Mouse (Mus musculus) hindbrain, embryonic 16.5 days (tissue): ENCODE data around the gene Lrrc4. TPM values are rescaled to one million over a fixed set of nuclear protein-coding genes. Genes with fewer than 3 reads are reported as not detected.

Experiments
- ATAC-seq: fragments of 200-750 bp; cut with Nextera tagmentation; 2 replicates; pipeline ENCODE4 v1.8.0; 2017; ENCODE audit warnings: moderate TSS enrichment, moderate library complexity
- H3K27ac ChIP-seq: fragments of 300-500 bp; sonication (generic); 2 replicates; pipeline ENCODE4 v1.5.1; 2014; ENCODE audit warnings: low read depth, mild to moderate bottlenecking, control low read depth, low read length, moderate library complexity
- H3K27me3 ChIP-seq: fragments of 300-500 bp; sonication (generic); replicated peaks from 2 replicates; pipeline ENCODE4 v1.6.1; 2014; ENCODE audit warnings: low read length; ENCODE audit not compliant: control insufficient read depth, insufficient read depth
- H3K36me3 ChIP-seq: fragments of 300-500 bp; sonication (generic); 2 replicates; pipeline ENCODE4 v1.6.1; 2014; ENCODE audit warnings: mild to moderate bottlenecking, low read length, moderate library complexity, mixed read lengths; ENCODE audit not compliant: control insufficient read depth, insufficient read depth
- H3K4me1 ChIP-seq: fragments of 300-500 bp; sonication (generic); 2 replicates; pipeline ENCODE4 v1.6.1; 2014; ENCODE audit warnings: low read depth, low read length; ENCODE audit not compliant: control insufficient read depth, insufficient read depth
- H3K4me2 ChIP-seq: fragments of 300-500 bp; sonication (generic); 2 replicates; pipeline ENCODE4 v1.6.1; 2014; ENCODE audit warnings: mild to moderate bottlenecking, low read length, control low read depth, moderate library complexity
- H3K4me3 ChIP-seq: fragments of 300-500 bp; sonication (generic); 2 replicates; pipeline ENCODE4 v1.5.1; 2014; ENCODE audit warnings: mild to moderate bottlenecking, low read length, control low read depth, moderate library complexity
- H3K9ac ChIP-seq: fragments of 300-500 bp; sonication (generic); 2 replicates; pipeline ENCODE4 v1.6.1; 2014; ENCODE audit warnings: low read depth, mild to moderate bottlenecking, control low read depth, low read length, moderate library complexity
- H3K9me3 ChIP-seq: fragments of 300-500 bp; sonication (generic); 2 replicates; pipeline ENCODE4 v1.6.1; 2014; ENCODE audit warnings: mild to moderate bottlenecking, low read length, moderate library complexity; ENCODE audit not compliant: control insufficient read depth
- WGBS: fragments of 180-500 bp; shearing (Covaris S2); extraction: QIAGEN DNeasy Blood & Tissue Kit; methylation state at CpG from one replicate; pipeline ENCODE4 v1.1.7; 2014; 5-methylcytosine and 5-hydroxymethylcytosine counted together
- polyA plus RNA-seq: library from polyadenylated mRNA; unstranded; fragments of >200 nt; fragmentation: Nextera tagmentation; extraction: Ambion mirVana; gene quantifications from 2 replicates; pipeline ENCODE4 v1.2.1, GENCODE M21; 2015

Gene Lrrc4
- polyA plus RNA-seq, 1 experiment from 2014 or later: 7.2 TPM

- no peak overlapping the region for H3K9ac ChIP-seq
- H3K4me2 ChIP-seq: no peak overlapping the region
- H3K36me3 ChIP-seq: no peaks in the 10 kb centered on the region
- H3K27ac ChIP-seq: no peak overlapping the region
- WGBS: 79% methylated on average over 3 of the region's 3 CpGs
- no peaks in the 10 kb centered on the region for H3K27me3 ChIP-seq
- no peak for ATAC-seq
- no peaks in the 10 kb centered on the region for H3K9me3 ChIP-seq
- peaks cover 46% of the 10 kb centered on the region for H3K4me1 ChIP-seq
- H3K4me3 ChIP-seq: no peak overlapping the region
Observed at GRCm38 (mm10) chr6:28822296-28822695, 9.3 kb downstream of the Lrrc4 start.

GRCm38 (mm10) chr6:28819509-28820358 is 11.8 kb downstream of the Lrrc4 start:
- no peak overlapping the region for H3K9ac ChIP-seq
- no peaks in the 10 kb centered on the region for H3K27me3 ChIP-seq
- H3K36me3 ChIP-seq: no peaks in the 10 kb centered on the region
- H3K4me2 ChIP-seq: no peak overlapping the region
- no peaks in the 10 kb centered on the region for H3K9me3 ChIP-seq
- peak; percentile 83 for ATAC-seq
- peaks cover 28% of the 10 kb centered on the region for H3K4me1 ChIP-seq
- 35% methylated on average over 13 of the region's 13 CpGs for WGBS
- no peak overlapping the region for H3K4me3 ChIP-seq
- no peak overlapping the region; the same call in 1 of the 2 replicates for H3K27ac ChIP-seq

GRCm38 (mm10) chr6:28817039-28817438 is 14.5 kb downstream of the Lrrc4 start:
- Histone ChIP-seq H3K4me2 (no peak overlapping the region), H3K27me3 (no peaks in the 10 kb centered on the region), H3K4me1 (peaks cover 28% of the 10 kb centered on the region), H3K9ac (no peak overlapping the region), H3K27ac (no peak overlapping the region), H3K4me3 (no peak overlapping the region), H3K9me3 (no peaks in the 10 kb centered on the region), H3K36me3 (no peaks in the 10 kb centered on the region)
- 72% methylated on average over 9 of the region's 9 CpGs for WGBS
- ATAC-seq: no peak; the same call in 1 of the 2 replicates

GRCm38 (mm10) chr6:28814895-28815294 is 16.7 kb downstream of the Lrrc4 start:
- Histone ChIP-seq H3K36me3 (no peaks in the 10 kb centered on the region; the same call in 1 of the 2 replicates), H3K27ac (no peak overlapping the region), H3K9ac (no peak overlapping the region), H3K27me3 (no peaks in the 10 kb centered on the region), H3K9me3 (no peaks in the 10 kb centered on the region), H3K4me3 (no peak overlapping the region), H3K4me1 (peaks cover 10% of the 10 kb centered on the region), H3K4me2 (no peak overlapping the region)
- WGBS: 84% methylated on average over 2 of the region's 2 CpGs
- no peak for ATAC-seq

- Histone ChIP-seq H3K9me3 (no peaks in the 10 kb centered on the region), H3K27me3 (no peaks in the 10 kb centered on the region), H3K9ac (no peak overlapping the region), H3K4me2 (no peak overlapping the region), H3K4me1 (no peaks in the 10 kb centered on the region; the same call in 1 of the 2 replicates), H3K4me3 (no peak overlapping the region), H3K36me3 (peaks cover 3% of the 10 kb centered on the region; the same call in 1 of the 2 replicates), H3K27ac (no peak overlapping the region)
- WGBS: 84% methylated on average over 9 of the region's 9 CpGs
- 0 out of 2 replicates have a peak, but pooled peaks have one; percentile 15 for ATAC-seq
Observed at GRCm38 (mm10) chr6:28813057-28813456, 18.5 kb downstream of the Lrrc4 start.

- no peaks in the 10 kb centered on the region for H3K9me3 ChIP-seq
- no peak for ATAC-seq
- no peak overlapping the region for H3K27ac ChIP-seq
- H3K27me3 ChIP-seq: no peaks in the 10 kb centered on the region
- no peak overlapping the region for H3K9ac ChIP-seq
- H3K4me1 ChIP-seq: no peaks in the 10 kb centered on the region
- peaks cover 3% of the 10 kb centered on the region; the same call in 1 of the 2 replicates for H3K36me3 ChIP-seq
- WGBS: 87% methylated on average over 5 of the region's 5 CpGs
- no peak overlapping the region for H3K4me3 ChIP-seq
- H3K4me2 ChIP-seq: no peak overlapping the region
Observed at GRCm38 (mm10) chr6:28804751-28805150, 26.8 kb downstream of the Lrrc4 start.

GRCm38 (mm10) chr6:28803678-28804279 is 27.8 kb downstream of the Lrrc4 start:
- Histone ChIP-seq H3K27ac (no peak overlapping the region), H3K27me3 (no peaks in the 10 kb centered on the region), H3K36me3 (no peaks in the 10 kb centered on the region), H3K9me3 (no peaks in the 10 kb centered on the region), H3K9ac (no peak overlapping the region), H3K4me2 (no peak overlapping the region), H3K4me3 (no peak overlapping the region), H3K4me1 (no peaks in the 10 kb centered on the region)
- WGBS: 83% methylated on average over 6 of the region's 6 CpGs
- no peak for ATAC-seq

- H3K9ac ChIP-seq: no peak overlapping the region
Observed at GRCm38 (mm10) chr6:28800976-28801375, 30.6 kb downstream of the Lrrc4 start.

GRCm38 (mm10) chr6:28799818-28800217 is 31.7 kb downstream of the Lrrc4 start:
- WGBS: 83% methylated on average over 2 of the region's 2 CpGs
- H3K9me3 ChIP-seq: no peaks in the 10 kb centered on the region
- H3K27ac ChIP-seq: no peak overlapping the region

More at GRCm38 (mm10) chr6:28800976-28801375, 30.6 kb downstream of the Lrrc4 start:
- H3K4me2 ChIP-seq: no peak overlapping the region
- H3K9me3 ChIP-seq: no peaks in the 10 kb centered on the region
- no peak overlapping the region for H3K27ac ChIP-seq
- ATAC-seq: peak; percentile 37; the same call in 1 of the 2 replicates
- WGBS: 76% methylated on average over 3 of the region's 3 CpGs
- H3K36me3 ChIP-seq: no peaks in the 10 kb centered on the region
- H3K4me3 ChIP-seq: no peak overlapping the region
- peaks cover 3% of the 10 kb centered on the region for H3K4me1 ChIP-seq
- H3K27me3 ChIP-seq: no peaks in the 10 kb centered on the region

More at GRCm38 (mm10) chr6:28799818-28800217, 31.7 kb downstream of the Lrrc4 start:
- Histone ChIP-seq H3K4me3 (no peak overlapping the region), H3K4me1 (peaks cover 12% of the 10 kb centered on the region), H3K36me3 (no peaks in the 10 kb centered on the region), H3K27me3 (no peaks in the 10 kb centered on the region), H3K4me2 (no peak overlapping the region), H3K9ac (no peak overlapping the region)
- ATAC-seq: no peak
